Mouse (Mus musculus): ENCODE measurements around the gene Ins2. TPM values are rescaled to one million over a fixed set of nuclear protein-coding genes. Genes with fewer than 3 reads are reported as not detected.

Ins2 gene
- polyA plus RNA-seq, 2 experiments, result 0.13 to 0.83 TPM

DNA sequence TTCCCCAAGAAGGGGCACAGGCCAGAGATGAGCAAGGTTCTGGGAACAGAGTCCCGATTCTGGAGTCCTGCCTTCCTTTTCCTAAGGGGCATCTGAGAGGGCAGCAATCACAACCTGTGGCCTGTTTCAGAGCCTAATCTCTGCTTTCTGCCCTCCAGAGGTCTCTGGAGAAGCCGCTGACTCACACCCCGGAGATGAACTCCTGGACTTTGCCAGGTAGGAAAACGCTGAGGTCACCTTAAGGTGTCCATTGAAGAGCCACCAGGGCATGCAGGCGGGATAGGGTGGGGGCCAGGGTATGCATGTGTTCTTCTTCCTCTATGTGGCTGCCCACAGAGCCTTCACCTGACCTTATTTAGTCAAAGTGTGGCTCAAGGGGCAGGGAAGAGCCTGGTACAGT, 77.8 kb downstream of the Ins2 start:
- H3K4me3 ChIP-seq (ENCODE audit: insufficient read depth in 1 of 2, low read depth in 2 of 2, low read length in 2 of 2), result no peak overlapping the region
- no peak overlapping the region for H3K4me2 ChIP-seq (ENCODE audit: low read depth)
- H3K4me1 ChIP-seq (replicated peaks; ENCODE audit: control insufficient read depth in 2 of 2, insufficient read depth in 2 of 2, low read length in 1 of 2), result no peaks in the 10 kb centered on the region
- peaks cover 52% of the 10 kb centered on the region for H3K27me3 ChIP-seq (ENCODE audit: control insufficient read depth, insufficient read depth, low read length)
- no peak overlapping the region for H3K27ac ChIP-seq
- no peak for ATAC-seq (ENCODE audit: insufficient read depth)
- no peak overlapping the region for H3K9ac ChIP-seq (replicated peaks)
- DNase-seq (ENCODE audit: low read depth in 3 of 3, low spot score in 3 of 3), result no peak
- H3K36me3 ChIP-seq (replicated peaks; ENCODE audit: control insufficient read depth, insufficient read depth, low read depth), result no peaks in the 10 kb centered on the region
- TF ChIP-seq CTCF (IDR thresholded peaks at IDR 0.05; ENCODE audit: low read depth), result no peak
- no peak for TF ChIP-seq EP300 (IDR thresholded peaks at IDR 0.05; ENCODE audit: low read depth)
- peaks cover 7% of the 10 kb centered on the region for H3K9me3 ChIP-seq (ENCODE audit: control insufficient read depth, low read length)
- 32% methylated on average over 5 of the region's 5 CpGs for WGBS (ENCODE audit: insufficient replicate concordance)

DNA sequence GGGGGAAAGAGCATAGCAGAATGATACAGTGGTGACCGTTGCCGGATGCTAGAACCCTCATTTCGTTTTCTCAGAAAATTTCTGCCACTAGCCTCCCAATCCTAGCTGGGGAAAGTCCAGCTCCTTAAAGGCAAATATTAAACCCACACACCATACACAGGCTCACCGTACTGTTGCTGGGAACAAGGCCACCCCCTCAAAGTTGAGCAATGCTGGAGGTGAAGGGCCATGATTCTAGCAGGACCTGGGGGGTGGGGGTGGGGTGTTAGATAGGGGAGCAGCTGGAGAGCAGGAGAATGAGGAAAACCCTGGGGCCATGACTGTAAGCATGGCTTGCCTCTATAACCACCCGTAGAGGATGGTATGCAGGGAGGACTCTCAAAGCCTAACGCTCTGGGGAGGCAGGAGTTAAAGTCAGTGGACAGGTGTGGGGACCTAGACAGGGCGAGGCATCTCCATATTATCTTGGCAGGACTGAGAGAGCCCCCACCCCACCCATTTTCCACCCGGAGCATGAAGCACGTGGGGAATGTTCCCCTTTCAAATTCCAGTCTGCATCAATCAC, 78.6 kb downstream of the Ins2 start:
- DNase-seq (ENCODE audit: low read depth in 3 of 3, low spot score in 3 of 3) (no peak), ATAC-seq (ENCODE audit: insufficient read depth) (peak; percentile 51)
- no peak overlapping the region for H3K9ac ChIP-seq (replicated peaks)
- H3K4me2 ChIP-seq (ENCODE audit: low read depth), result peak overlapping the region; percentile 38
- peaks cover 60% of the 10 kb centered on the region for H3K27me3 ChIP-seq (ENCODE audit: control insufficient read depth, insufficient read depth, low read length)
- H3K36me3 ChIP-seq (replicated peaks; ENCODE audit: control insufficient read depth, insufficient read depth, low read depth), result no peaks in the 10 kb centered on the region
- no peaks in the 10 kb centered on the region; the same call in 1 of the 2 replicates for H3K9me3 ChIP-seq (ENCODE audit: control insufficient read depth, low read length)
- TF ChIP-seq CTCF (IDR thresholded peaks at IDR 0.05; ENCODE audit: low read depth) (no peak), EP300 (IDR thresholded peaks at IDR 0.05; ENCODE audit: low read depth) (no peak)
- no peak overlapping the region for H3K27ac ChIP-seq
- WGBS (ENCODE audit: insufficient replicate concordance), result 5% methylated on average over 9 of the region's 9 CpGs
- no peak overlapping the region for H3K4me3 ChIP-seq (ENCODE audit: insufficient read depth in 1 of 2, low read depth in 2 of 2, low read length in 2 of 2)
- H3K4me1 ChIP-seq (replicated peaks; ENCODE audit: control insufficient read depth in 2 of 2, insufficient read depth in 2 of 2, low read length in 1 of 2), result no peaks in the 10 kb centered on the region

DNA sequence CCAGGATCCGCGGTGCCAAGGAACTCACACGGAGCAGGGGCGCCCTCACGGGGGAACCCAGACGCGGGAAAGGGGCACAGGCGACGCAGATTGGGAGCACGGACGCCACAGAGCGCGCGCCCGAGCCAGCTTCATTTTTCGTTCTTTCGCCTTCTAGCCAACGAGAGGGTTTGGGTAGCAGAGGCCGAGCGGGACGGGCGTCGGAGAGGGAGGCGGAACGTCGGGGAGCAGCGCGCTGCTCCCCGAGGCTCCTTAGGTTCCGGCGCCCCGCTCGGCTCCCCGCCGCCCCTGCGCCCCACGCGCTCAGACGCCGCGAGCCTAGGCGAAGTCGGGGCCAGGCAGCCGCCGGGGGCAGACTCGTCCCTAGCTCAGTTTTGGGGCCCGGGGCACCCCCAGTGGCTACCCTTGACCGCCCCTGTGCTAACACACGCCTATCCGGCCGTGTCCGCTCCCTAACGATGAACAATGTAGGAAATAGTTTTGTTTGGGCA, 79.2 kb downstream of the Ins2 start:
- 1% methylated on average over 53 of the region's 53 CpGs for WGBS (ENCODE audit: insufficient replicate concordance)
- no peak overlapping the region; the same call in 1 of the 2 replicates for H3K9ac ChIP-seq (replicated peaks)
- DNase-seq (ENCODE audit: low read depth in 3 of 3, low spot score in 3 of 3) (no peak), ATAC-seq (ENCODE audit: insufficient read depth) (no peak)
- no peaks in the 10 kb centered on the region for H3K36me3 ChIP-seq (replicated peaks; ENCODE audit: control insufficient read depth, insufficient read depth, low read depth)
- no peaks in the 10 kb centered on the region for H3K4me1 ChIP-seq (replicated peaks; ENCODE audit: control insufficient read depth in 2 of 2, insufficient read depth in 2 of 2, low read length in 1 of 2)
- peaks cover 66% of the 10 kb centered on the region for H3K27me3 ChIP-seq (ENCODE audit: control insufficient read depth, insufficient read depth, low read length)
- H3K4me3 ChIP-seq (ENCODE audit: insufficient read depth in 1 of 2, low read depth in 2 of 2, low read length in 2 of 2), result peak overlapping the region in 1 of 2 experiments; percentile 26; a peak in 1 of 4 replicates
- H3K4me2 ChIP-seq (ENCODE audit: low read depth), result peak overlapping the region; percentile 38
- TF ChIP-seq CTCF (IDR thresholded peaks at IDR 0.05; ENCODE audit: low read depth) (no peak), EP300 (IDR thresholded peaks at IDR 0.05; ENCODE audit: low read depth) (no peak)
- no peaks in the 10 kb centered on the region for H3K9me3 ChIP-seq (ENCODE audit: control insufficient read depth, low read length)
- H3K27ac ChIP-seq, result no peak overlapping the region

DNA sequence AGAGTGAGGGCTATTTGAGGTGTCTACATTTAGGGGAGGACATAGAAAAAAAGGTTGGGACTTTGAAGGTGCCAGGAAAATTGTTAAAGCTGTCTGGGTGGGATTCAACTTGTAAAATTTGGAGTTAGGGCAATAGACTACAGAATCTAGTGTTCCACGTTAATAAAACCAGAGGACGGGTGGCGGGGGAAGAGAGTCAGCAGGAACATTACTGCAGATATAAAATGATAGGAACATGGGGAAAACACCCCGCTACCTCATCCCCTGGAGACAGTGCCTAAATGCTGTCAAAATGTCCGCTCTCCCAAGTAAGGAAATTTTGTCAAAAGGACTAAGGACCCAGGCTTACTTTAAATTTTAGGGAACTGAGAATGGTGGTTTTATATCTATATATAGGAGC, 80.0 kb downstream of the Ins2 start:
- Histone ChIP-seq H3K4me2 (ENCODE audit: low read depth) (peak overlapping the region; percentile 38), H3K36me3 (replicated peaks; ENCODE audit: control insufficient read depth, insufficient read depth, low read depth) (no peaks in the 10 kb centered on the region), H3K9me3 (ENCODE audit: control insufficient read depth, low read length) (no peaks in the 10 kb centered on the region), H3K4me1 (replicated peaks; ENCODE audit: control insufficient read depth in 2 of 2, insufficient read depth in 2 of 2, low read length in 1 of 2) (no peaks in the 10 kb centered on the region), H3K4me3 (ENCODE audit: insufficient read depth in 1 of 2, low read depth in 2 of 2, low read length in 2 of 2) (no peak overlapping the region), H3K27ac (no peak overlapping the region), H3K9ac (replicated peaks) (no peak overlapping the region), H3K27me3 (ENCODE audit: control insufficient read depth, insufficient read depth, low read length) (peaks cover 74% of the 10 kb centered on the region)
- DNase-seq (ENCODE audit: low read depth in 3 of 3, low spot score in 3 of 3) (no peak), ATAC-seq (ENCODE audit: insufficient read depth) (no peak)
- no peak for TF ChIP-seq CTCF (IDR thresholded peaks at IDR 0.05; ENCODE audit: low read depth)
- no peak for TF ChIP-seq EP300 (IDR thresholded peaks at IDR 0.05; ENCODE audit: low read depth)
- WGBS (ENCODE audit: insufficient replicate concordance), result 15% methylated on average over 5 of the region's 5 CpGs

DNA sequence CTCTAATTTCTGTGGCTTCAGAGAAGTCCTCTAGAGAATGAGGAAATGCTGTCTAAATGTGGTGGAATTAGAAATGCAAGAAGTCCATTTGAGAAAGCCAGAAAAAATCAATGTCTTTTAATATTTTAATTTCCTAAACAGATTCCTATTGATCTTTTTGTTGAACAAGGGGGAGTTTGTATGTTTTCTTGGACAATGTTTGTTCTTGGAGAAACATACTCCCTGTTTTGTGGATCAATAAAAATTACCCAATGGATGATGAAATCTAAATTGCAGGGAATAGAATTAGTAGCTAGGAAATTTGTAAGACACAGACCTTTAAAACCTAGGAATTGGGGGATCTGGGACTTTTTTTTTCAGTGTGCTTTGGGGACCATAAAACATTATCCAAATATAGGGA, 81.4 kb downstream of the Ins2 start:
- Histone ChIP-seq H3K4me3 (ENCODE audit: insufficient read depth in 1 of 2, low read depth in 2 of 2, low read length in 2 of 2) (no peak overlapping the region; a peak in 1 of 4 replicates), H3K4me1 (replicated peaks; ENCODE audit: control insufficient read depth in 2 of 2, insufficient read depth in 2 of 2, low read length in 1 of 2) (no peaks in the 10 kb centered on the region), H3K27ac (no peak overlapping the region), H3K4me2 (ENCODE audit: low read depth) (peak overlapping the region; percentile 26), H3K9me3 (ENCODE audit: control insufficient read depth, low read length) (no peaks in the 10 kb centered on the region), H3K9ac (replicated peaks) (no peak overlapping the region), H3K36me3 (replicated peaks; ENCODE audit: control insufficient read depth, insufficient read depth, low read depth) (no peaks in the 10 kb centered on the region), H3K27me3 (ENCODE audit: control insufficient read depth, insufficient read depth, low read length) (peaks cover 87% of the 10 kb centered on the region)
- DNase-seq (ENCODE audit: low read depth in 3 of 3, low spot score in 3 of 3) (no peak), ATAC-seq (ENCODE audit: insufficient read depth) (no peak)
- TF ChIP-seq EP300 (IDR thresholded peaks at IDR 0.05; ENCODE audit: low read depth) (no peak), CTCF (IDR thresholded peaks at IDR 0.05; ENCODE audit: low read depth) (no peak)
